ENCODE assay signal across 19 mouse cellular contexts in the genomic region with DNA sequence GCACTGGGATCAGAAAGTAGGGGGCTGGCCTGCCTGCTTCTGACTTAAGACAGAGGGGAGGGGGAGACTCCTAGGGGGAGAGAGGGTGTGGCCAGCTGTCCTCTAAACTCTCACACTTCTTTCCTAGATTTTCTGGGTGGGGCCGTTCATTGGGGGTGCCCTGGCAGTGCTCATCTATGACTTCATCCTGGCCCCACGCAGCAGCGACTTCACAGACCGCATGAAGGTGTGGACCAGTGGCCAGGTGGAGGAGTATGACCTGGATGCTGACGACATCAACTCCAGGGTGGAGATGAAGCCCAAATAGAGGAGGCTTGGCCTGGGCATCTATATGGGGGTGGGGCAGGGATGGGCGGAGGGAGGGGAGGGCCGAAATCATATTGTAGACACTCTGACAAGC. TPM values are rescaled to one million over a fixed set of nuclear protein-coding genes. Genes with fewer than 3 reads are reported as not detected.
"Had no signal": no experiment of that assay in that cellular context is flagged by ENCODE, and none has a peak within 500 bp of the region (broad histone marks: within the 10 kb centered on the region; RNA-seq: fewer than 3 reads in every experiment).

No protein-coding gene starts in this region.

- H3K4me3 ChIP-seq: intestine, embryonic 15.5 days; layer of hippocampus, adult 2 months; limb, embryonic 12.5 days; lung, embryonic 15.5 days; megakaryocyte, embryonic 14.5 days had no signal

- DNase-seq: kidney, adult 8-10 months; kidney, postnatal 4 days; liver, postnatal 0 days; lung, postnatal 14 days; right cerebral cortex, postnatal 14 days; thymus, adult 2 months; thymus, postnatal 25 days had no signal

- H3K9ac ChIP-seq: intestine, embryonic 15.5 days; limb, embryonic 12.5 days; liver, postnatal 0 days; lung, embryonic 15.5 days had no signal

- H3K27me3 ChIP-seq: intestine, embryonic 15.5 days; limb, embryonic 12.5 days; lung, embryonic 15.5 days; megakaryocyte, embryonic 14.5 days had no signal

- H3K4me2 ChIP-seq: intestine, embryonic 15.5 days; limb, embryonic 12.5 days; lung, embryonic 15.5 days; midbrain, embryonic 11.5 days had no signal

- H3K9me3 ChIP-seq: intestine, embryonic 15.5 days; lung, embryonic 15.5 days; megakaryocyte, embryonic 14.5 days had no signal

- H3K36me3 ChIP-seq: intestine, embryonic 15.5 days; limb, embryonic 12.5 days; lung, embryonic 15.5 days had no signal

- H3K27ac ChIP-seq: intestine, embryonic 15.5 days; layer of hippocampus, adult 2 months; limb, embryonic 12.5 days; lung, embryonic 15.5 days; macrophage had no signal

- ATAC-seq: intestine, embryonic 15.5 days; liver, postnatal 0 days had no signal

RNA-seq across cellular contexts. Expression of gene Aqp1, which starts 10.3 kb away (rescaled TPM):
- polyA plus RNA-seq: macrophage had no signal

RNA-seq across cellular contexts. Expression of gene Ghrhr, which starts 29.6 kb away (rescaled TPM):
- total RNA-seq: layer of hippocampus, adult 2 months; layer of hippocampus, postnatal 10 days; left cerebral cortex, postnatal 36 days; midbrain, postnatal 0 days had no signal
- polyA plus RNA-seq: limb, embryonic 12.5 days; liver, adult 2 months; macrophage; midbrain, embryonic 11.5 days; midbrain, postnatal 0 days; neural tube, embryonic 14.5 days had no signal
